Mouse (Mus musculus): ENCODE results near the gene Ssbp4. TPM values are rescaled to one million over a fixed set of nuclear protein-coding genes. Genes with fewer than 3 reads are reported as not detected.

Gene Ssbp4
- polyA plus RNA-seq, 1 experiment, result 133 TPM

GRCm38 (mm10) chr8:70597417-70598272 is 11.0 kb downstream of the Ssbp4 start:
- Histone ChIP-seq H3K4me3 (no peak overlapping the region), H3K79me2 (ENCODE audit: control insufficient read depth, insufficient read depth) (no peaks in the 10 kb centered on the region), H3K36me3 (ENCODE audit: control insufficient read depth, insufficient read depth) (no peaks in the 10 kb centered on the region), H3K4me2 (ENCODE audit: low read depth) (no peak overlapping the region), H3K27me3 (ENCODE audit: control insufficient read depth, insufficient read depth, insufficient read length) (no peaks in the 10 kb centered on the region), H3ac (ENCODE audit: control insufficient read depth, insufficient read length) (no peak overlapping the region)
- TF ChIP-seq REST (IDR thresholded peaks at IDR 0.05; ENCODE audit: insufficient read depth, insufficient read length) (no peak), USF1 (IDR thresholded peaks at IDR 0.05; ENCODE audit: low read depth) (no peak), CEBPB (IDR thresholded peaks at IDR 0.05; ENCODE audit: insufficient read depth, poor library complexity, severe bottlenecking) (no peak), SRF (IDR thresholded peaks at IDR 0.05; ENCODE audit: control insufficient read depth, insufficient read length, low read depth) (no peak), MYOG (IDR thresholded peaks at IDR 0.05; ENCODE audit: control insufficient read depth in 1 of 3, insufficient read depth in 1 of 3, insufficient read length in 2 of 3, low read depth in 2 of 3) (no peak), TCF12 (IDR thresholded peaks at IDR 0.05; ENCODE audit: insufficient read depth, poor library complexity, severe bottlenecking) (no peak), MYOD1 (IDR thresholded peaks at IDR 0.05; ENCODE audit: control insufficient read depth in 1 of 3, insufficient read length in 2 of 3, low read depth in 2 of 3) (no peak), E2F4 (IDR thresholded peaks at IDR 0.05; ENCODE audit: insufficient read depth) (no peak), POLR2AphosphoS2 (IDR thresholded peaks at IDR 0.05; ENCODE audit: insufficient read length, low read depth) (no peak), TCF3 (IDR thresholded peaks at IDR 0.05; ENCODE audit: insufficient read length, low read depth) (no peak), POLR2A (IDR thresholded peaks at IDR 0.05; ENCODE audit: insufficient read length, low read depth) (no peak), MAX (IDR thresholded peaks at IDR 0.05; ENCODE audit: low read depth) (no peak)

GRCm38 (mm10) chr8:70596775-70597416 is 11.8 kb downstream of the Ssbp4 start:
- H3ac ChIP-seq (ENCODE audit: control insufficient read depth, insufficient read length), result no peak overlapping the region
- TF ChIP-seq TCF3 (IDR thresholded peaks at IDR 0.05; ENCODE audit: insufficient read length, low read depth), result no peak
- TF ChIP-seq REST (IDR thresholded peaks at IDR 0.05; ENCODE audit: insufficient read depth, insufficient read length), result no peak
- TF ChIP-seq SRF (IDR thresholded peaks at IDR 0.05; ENCODE audit: control insufficient read depth, insufficient read length, low read depth), result no peak
- TF ChIP-seq MYOG (IDR thresholded peaks at IDR 0.05; ENCODE audit: control insufficient read depth in 1 of 3, insufficient read depth in 1 of 3, insufficient read length in 2 of 3, low read depth in 2 of 3), result no peak
- no peak for TF ChIP-seq CEBPB (IDR thresholded peaks at IDR 0.05; ENCODE audit: insufficient read depth, poor library complexity, severe bottlenecking)
- no peak for TF ChIP-seq USF1 (IDR thresholded peaks at IDR 0.05; ENCODE audit: low read depth)
- TF ChIP-seq TCF12 (IDR thresholded peaks at IDR 0.05; ENCODE audit: insufficient read depth, poor library complexity, severe bottlenecking), result no peak
- no peak for TF ChIP-seq POLR2AphosphoS2 (IDR thresholded peaks at IDR 0.05; ENCODE audit: insufficient read length, low read depth)
- no peak for TF ChIP-seq POLR2A (IDR thresholded peaks at IDR 0.05; ENCODE audit: insufficient read length, low read depth)
- no peak for TF ChIP-seq MYOD1 (IDR thresholded peaks at IDR 0.05; ENCODE audit: control insufficient read depth in 1 of 3, insufficient read length in 2 of 3, low read depth in 2 of 3)
- TF ChIP-seq E2F4 (IDR thresholded peaks at IDR 0.05; ENCODE audit: insufficient read depth), result no peak
- no peak for TF ChIP-seq MAX (IDR thresholded peaks at IDR 0.05; ENCODE audit: low read depth)
- no peak overlapping the region for H3K4me2 ChIP-seq (ENCODE audit: low read depth)
- peaks cover 2% of the 10 kb centered on the region for H3K36me3 ChIP-seq (ENCODE audit: control insufficient read depth, insufficient read depth)
- H3K4me3 ChIP-seq, result no peak overlapping the region
- H3K79me2 ChIP-seq (ENCODE audit: control insufficient read depth, insufficient read depth), result no peaks in the 10 kb centered on the region
- H3K27me3 ChIP-seq (ENCODE audit: control insufficient read depth, insufficient read depth, insufficient read length), result no peaks in the 10 kb centered on the region

- TF ChIP-seq SRF (IDR thresholded peaks at IDR 0.05; ENCODE audit: control insufficient read depth, insufficient read length, low read depth) (no peak), POLR2AphosphoS2 (IDR thresholded peaks at IDR 0.05; ENCODE audit: insufficient read length, low read depth) (no peak), USF1 (IDR thresholded peaks at IDR 0.05; ENCODE audit: low read depth) (no peak), MAX (IDR thresholded peaks at IDR 0.05; ENCODE audit: low read depth) (no peak), TCF12 (IDR thresholded peaks at IDR 0.05; ENCODE audit: insufficient read depth, poor library complexity, severe bottlenecking) (no peak), CEBPB (IDR thresholded peaks at IDR 0.05; ENCODE audit: insufficient read depth, poor library complexity, severe bottlenecking) (no peak), TCF3 (IDR thresholded peaks at IDR 0.05; ENCODE audit: insufficient read length, low read depth) (no peak), E2F4 (IDR thresholded peaks at IDR 0.05; ENCODE audit: insufficient read depth) (no peak), MYOG (IDR thresholded peaks at IDR 0.05; ENCODE audit: control insufficient read depth in 1 of 3, insufficient read depth in 1 of 3, insufficient read length in 2 of 3, low read depth in 2 of 3) (no peak), REST (IDR thresholded peaks at IDR 0.05; ENCODE audit: insufficient read depth, insufficient read length) (no peak), MYOD1 (IDR thresholded peaks at IDR 0.05; ENCODE audit: control insufficient read depth in 1 of 3, insufficient read length in 2 of 3, low read depth in 2 of 3) (no peak), POLR2A (IDR thresholded peaks at IDR 0.05; ENCODE audit: insufficient read length, low read depth) (no peak)
- Histone ChIP-seq H3K36me3 (ENCODE audit: control insufficient read depth, insufficient read depth) (peaks cover 3% of the 10 kb centered on the region), H3K27me3 (ENCODE audit: control insufficient read depth, insufficient read depth, insufficient read length) (no peaks in the 10 kb centered on the region), H3ac (ENCODE audit: control insufficient read depth, insufficient read length) (no peak overlapping the region), H3K4me3 (no peak overlapping the region), H3K79me2 (ENCODE audit: control insufficient read depth, insufficient read depth) (no peaks in the 10 kb centered on the region), H3K4me2 (ENCODE audit: low read depth) (no peak overlapping the region)
These were observed 12.5 kb downstream of the Ssbp4 start for GRCm38 (mm10) chr8:70596216-70596615.

GRCm38 (mm10) chr8:70595811-70596210 is 12.9 kb downstream of the Ssbp4 start:
- no peak overlapping the region for H3K4me2 ChIP-seq (ENCODE audit: low read depth)

More at GRCm38 (mm10) chr8:70595811-70596210, 12.9 kb downstream of the Ssbp4 start:
- no peak for TF ChIP-seq MYOD1 (IDR thresholded peaks at IDR 0.05; ENCODE audit: control insufficient read depth in 1 of 3, insufficient read length in 2 of 3, low read depth in 2 of 3)
- no peak for TF ChIP-seq POLR2AphosphoS2 (IDR thresholded peaks at IDR 0.05; ENCODE audit: insufficient read length, low read depth)
- TF ChIP-seq CEBPB (IDR thresholded peaks at IDR 0.05; ENCODE audit: insufficient read depth, poor library complexity, severe bottlenecking), result no peak
- TF ChIP-seq TCF3 (IDR thresholded peaks at IDR 0.05; ENCODE audit: insufficient read length, low read depth), result no peak
- TF ChIP-seq E2F4 (IDR thresholded peaks at IDR 0.05; ENCODE audit: insufficient read depth), result no peak
- no peak for TF ChIP-seq SRF (IDR thresholded peaks at IDR 0.05; ENCODE audit: control insufficient read depth, insufficient read length, low read depth)
- no peak for TF ChIP-seq POLR2A (IDR thresholded peaks at IDR 0.05; ENCODE audit: insufficient read length, low read depth)
- TF ChIP-seq USF1 (IDR thresholded peaks at IDR 0.05; ENCODE audit: low read depth), result no peak
- TF ChIP-seq MAX (IDR thresholded peaks at IDR 0.05; ENCODE audit: low read depth), result no peak
- no peak for TF ChIP-seq TCF12 (IDR thresholded peaks at IDR 0.05; ENCODE audit: insufficient read depth, poor library complexity, severe bottlenecking)
- no peak for TF ChIP-seq REST (IDR thresholded peaks at IDR 0.05; ENCODE audit: insufficient read depth, insufficient read length)
- TF ChIP-seq MYOG (IDR thresholded peaks at IDR 0.05; ENCODE audit: control insufficient read depth in 1 of 3, insufficient read depth in 1 of 3, insufficient read length in 2 of 3, low read depth in 2 of 3), result no peak
- H3K79me2 ChIP-seq (ENCODE audit: control insufficient read depth, insufficient read depth), result no peaks in the 10 kb centered on the region
- no peak overlapping the region for H3ac ChIP-seq (ENCODE audit: control insufficient read depth, insufficient read length)
- H3K27me3 ChIP-seq (ENCODE audit: control insufficient read depth, insufficient read depth, insufficient read length), result no peaks in the 10 kb centered on the region
- peaks cover 3% of the 10 kb centered on the region for H3K36me3 ChIP-seq (ENCODE audit: control insufficient read depth, insufficient read depth)
- H3K4me3 ChIP-seq, result no peak overlapping the region

Data from myocyte (in vitro differentiated cells).